Mouse (Mus musculus) midbrain, embryonic 13.5 days (tissue): ENCODE measurements around the gene 2510039O18Rik. TPM values are rescaled to one million over a fixed set of nuclear protein-coding genes. Genes with fewer than 3 reads are reported as not detected.
A peak's percentile ranks its signal among the peaks of the same experiment; 100 is the strongest.

Source experiments
- ATAC-seq: fragments of 200-750 bp; cut with Nextera tagmentation; 2 replicates; pipeline ENCODE4 v1.8.0; 2017; ENCODE audit warnings: mild to moderate bottlenecking, moderate TSS enrichment, moderate library complexity
- H3K27ac ChIP-seq: fragments of 300-500 bp; sonication (generic); 2 replicates; pipeline ENCODE4 v1.5.1; 2015; ENCODE audit warnings: inconsistent platforms, mild to moderate bottlenecking, moderate library complexity
- H3K27me3 ChIP-seq: fragments of 300-500 bp; sonication (generic); 2 replicates; pipeline ENCODE4 v1.6.1; 2015; ENCODE audit warnings: mild to moderate bottlenecking, inconsistent platforms
- H3K36me3 ChIP-seq: fragments of 300-500 bp; sonication (generic); 2 replicates; pipeline ENCODE4 v1.6.1; 2015; ENCODE audit warnings: mild to moderate bottlenecking, inconsistent platforms
- H3K4me1 ChIP-seq: fragments of 300-500 bp; sonication (generic); replicated peaks from 2 replicates; pipeline ENCODE4 v1.6.1; 2015; ENCODE audit warnings: inconsistent platforms
- H3K4me2 ChIP-seq: fragments of 300-500 bp; sonication (generic); replicated peaks from 2 replicates; pipeline ENCODE4 v1.6.1; 2015; ENCODE audit warnings: moderate library complexity, mild to moderate bottlenecking, inconsistent platforms
- H3K4me3 ChIP-seq: fragments of 300-500 bp; sonication (generic); replicated peaks from 2 replicates; pipeline ENCODE4 v1.5.1; 2015; ENCODE audit warnings: mild to moderate bottlenecking, inconsistent platforms
- H3K9ac ChIP-seq: fragments of 300-500 bp; sonication (generic); replicated peaks from 2 replicates; pipeline ENCODE4 v1.6.1; 2015; ENCODE audit warnings: mild to moderate bottlenecking, inconsistent platforms
- H3K9me3 ChIP-seq: fragments of 300-500 bp; sonication (generic); 2 replicates; pipeline ENCODE4 v1.6.1; 2016; ENCODE audit warnings: mild to moderate bottlenecking, inconsistent platforms
- WGBS: fragments of 180-500 bp; shearing (Covaris S2); methylation state at CpG from one replicate; pipeline ENCODE4 v1.1.7; 2015; 5-methylcytosine and 5-hydroxymethylcytosine counted together
- polyA plus RNA-seq: library from polyadenylated mRNA; unstranded; fragments of >200 nt; fragmentation: Nextera tagmentation; extraction: Ambion mirVana; gene quantifications from 2 replicates; pipeline ENCODE4 v1.2.1, GENCODE M21; 2015

2510039O18Rik gene
- polyA plus RNA-seq, 1 experiment from 2014 or later: 13.6 TPM

DNA sequence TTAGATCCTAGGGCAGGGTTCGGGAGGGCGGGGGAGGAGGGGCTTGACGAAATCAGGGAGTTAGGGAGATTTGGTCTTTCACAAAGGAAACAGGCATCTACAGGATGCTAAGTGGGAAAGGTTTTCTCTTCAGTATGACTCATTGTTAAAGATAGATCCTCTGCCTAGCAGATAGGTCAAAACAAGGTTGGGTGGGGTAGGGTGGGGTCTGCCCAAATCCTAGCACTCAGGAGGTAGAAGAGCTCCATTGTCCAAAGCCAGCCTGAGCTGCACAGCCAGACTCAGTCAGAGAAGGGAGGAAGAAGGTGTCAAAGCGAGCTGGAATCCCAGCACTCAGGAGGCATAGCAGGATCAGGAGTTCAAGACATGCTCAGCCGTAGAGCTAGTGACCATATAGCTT is 3.2 kb upstream of the 2510039O18Rik start:
- ATAC-seq: no peak
- WGBS: 52% methylated on average over 5 of the region's 5 CpGs
- Histone ChIP-seq H3K9me3 (no peaks in the 10 kb centered on the region), H3K36me3 (no peaks in the 10 kb centered on the region), H3K27ac (no peak overlapping the region), H3K9ac (no peak overlapping the region), H3K4me3 (no peak overlapping the region), H3K4me1 (peaks cover 27% of the 10 kb centered on the region), H3K27me3 (peaks cover 11% of the 10 kb centered on the region), H3K4me2 (no peak overlapping the region)

DNA sequence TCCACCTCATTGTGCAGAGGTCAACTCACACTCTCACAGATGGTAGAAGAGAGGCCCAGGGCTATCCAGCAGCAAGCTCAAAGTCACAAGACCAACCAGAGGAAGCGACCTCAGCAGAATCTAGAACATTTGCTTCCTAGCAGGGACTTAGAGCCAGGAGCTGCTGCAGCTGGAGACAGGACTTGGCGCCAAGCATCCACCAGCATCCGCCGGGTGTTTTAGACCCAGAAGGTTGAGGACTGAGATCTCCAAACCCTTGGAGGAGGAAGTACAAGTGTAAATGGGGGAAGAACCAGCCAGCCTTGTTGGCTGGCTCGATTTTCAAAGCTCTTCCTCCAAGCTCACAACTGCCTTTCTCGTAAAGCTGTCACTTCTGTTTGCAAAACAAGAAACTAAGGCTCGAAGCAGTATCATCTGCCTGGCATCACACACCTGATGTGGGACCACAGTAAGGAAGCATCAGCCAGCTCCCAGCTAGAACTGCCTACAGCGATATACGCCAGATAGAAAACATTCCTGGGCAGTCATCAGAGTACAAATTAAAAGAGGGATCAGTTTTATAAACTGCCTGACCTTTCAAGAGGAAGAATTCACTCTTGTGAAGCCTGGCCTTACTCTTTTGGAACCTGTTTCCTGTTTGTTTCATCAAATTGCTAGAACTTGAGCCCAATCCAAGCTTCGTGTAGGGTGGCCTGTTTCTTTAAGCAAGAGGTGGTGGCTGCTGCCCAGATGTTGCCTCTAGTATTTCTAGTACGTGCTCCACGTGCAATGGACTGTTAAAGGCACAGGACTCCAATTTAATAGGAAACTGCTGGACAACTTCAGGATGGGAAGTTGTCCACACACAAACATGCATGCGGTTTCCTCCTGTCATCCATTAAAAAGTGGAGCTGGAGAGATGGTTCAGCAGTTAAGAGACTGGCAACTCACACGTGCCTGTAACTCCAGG is 2.3 kb upstream of the 2510039O18Rik start:
- Histone ChIP-seq H3K9ac (no peak overlapping the region), H3K27me3 (peaks cover 11% of the 10 kb centered on the region), H3K9me3 (no peaks in the 10 kb centered on the region), H3K4me2 (no peak overlapping the region), H3K27ac (no peak overlapping the region), H3K4me1 (peaks cover 36% of the 10 kb centered on the region), H3K4me3 (no peak overlapping the region), H3K36me3 (0 out of 2 replicates have a peak, but pooled peaks cover 5% of the 10 kb centered on the region)
- 81% methylated on average over 14 of the region's 14 CpGs for WGBS
- ATAC-seq: no peak

DNA sequence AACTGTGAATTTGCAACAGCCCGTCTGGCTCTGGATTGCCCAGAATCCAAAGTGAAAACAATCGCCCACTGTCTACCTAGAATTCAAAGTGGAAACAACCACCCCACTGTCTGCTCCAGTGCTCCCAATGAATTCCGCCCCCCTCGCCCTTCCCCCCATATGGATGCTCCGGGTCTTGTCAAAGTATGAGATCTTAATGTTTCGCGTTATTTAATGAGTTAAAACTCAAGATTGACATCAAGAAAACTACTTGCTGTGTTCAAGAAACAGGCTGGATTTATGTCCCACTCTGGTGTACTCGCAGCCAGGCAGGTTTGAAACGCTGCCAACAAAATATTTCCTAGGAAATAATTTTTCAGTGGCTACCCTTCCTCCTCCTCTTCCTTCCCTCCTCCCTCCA is 584 bp upstream of the 2510039O18Rik start:
- Histone ChIP-seq H3K4me2 (peak overlapping the region; percentile 100), H3K4me3 (no peak overlapping the region), H3K4me1 (peaks cover 39% of the 10 kb centered on the region), H3K27me3 (peaks cover 11% of the 10 kb centered on the region), H3K27ac (peak overlapping the region; percentile 53; the same call in 1 of the 2 replicates), H3K9ac (no peak overlapping the region), H3K36me3 (peaks cover 19% of the 10 kb centered on the region), H3K9me3 (no peaks in the 10 kb centered on the region)
- ATAC-seq: no peak
- WGBS: 50% methylated on average over 9 of the region's 9 CpGs

DNA sequence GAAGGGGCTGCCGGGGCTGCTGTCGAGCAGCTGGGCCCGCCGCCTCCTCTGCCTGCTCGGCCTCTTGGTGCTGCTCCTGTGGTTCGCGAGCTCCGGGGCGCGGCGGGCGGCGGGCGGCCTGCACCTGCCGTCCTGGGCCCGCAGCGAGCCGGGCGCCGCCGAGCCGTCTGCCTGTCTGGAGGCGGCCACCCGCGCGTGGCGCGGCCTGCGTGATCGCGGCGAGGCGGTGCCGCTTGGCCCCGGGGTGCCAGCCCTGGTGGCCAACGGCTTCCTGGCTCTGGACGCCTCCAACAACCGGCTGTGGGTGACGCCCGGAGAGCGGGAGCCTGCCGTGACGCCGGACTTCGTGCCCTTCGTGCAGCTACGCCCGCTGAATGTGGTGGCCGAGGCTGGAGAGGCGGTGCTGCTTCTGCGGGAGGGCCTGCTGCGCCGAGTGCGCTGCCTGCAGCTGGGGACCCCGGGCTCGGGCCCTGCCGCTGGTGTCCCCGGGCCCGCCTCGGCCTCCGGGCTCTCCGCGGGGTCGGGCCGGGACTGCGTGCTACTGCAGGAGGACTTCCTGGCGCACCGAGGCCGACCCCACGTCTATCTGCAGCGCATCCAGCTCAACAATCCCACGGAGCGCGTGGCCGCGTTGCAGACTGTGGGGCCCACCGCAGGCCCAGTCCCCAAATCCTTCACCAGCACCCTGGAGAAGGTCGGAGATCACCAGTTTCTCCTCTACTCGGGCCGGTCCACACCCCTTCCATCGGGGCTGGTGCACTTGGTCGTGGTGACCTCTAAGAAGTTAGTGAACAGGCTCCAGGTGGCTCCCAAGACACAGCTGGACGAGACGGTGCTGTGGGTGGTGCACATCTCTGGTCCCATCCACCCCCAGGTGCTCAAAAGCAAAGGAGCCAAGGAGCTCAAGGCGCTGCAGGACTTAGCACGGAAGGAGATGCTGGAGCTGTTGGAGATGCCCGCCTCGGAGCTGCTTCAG is 638 bp downstream of the 2510039O18Rik start:
- WGBS: 8% methylated on average over 85 of the region's 88 CpGs

DNA sequence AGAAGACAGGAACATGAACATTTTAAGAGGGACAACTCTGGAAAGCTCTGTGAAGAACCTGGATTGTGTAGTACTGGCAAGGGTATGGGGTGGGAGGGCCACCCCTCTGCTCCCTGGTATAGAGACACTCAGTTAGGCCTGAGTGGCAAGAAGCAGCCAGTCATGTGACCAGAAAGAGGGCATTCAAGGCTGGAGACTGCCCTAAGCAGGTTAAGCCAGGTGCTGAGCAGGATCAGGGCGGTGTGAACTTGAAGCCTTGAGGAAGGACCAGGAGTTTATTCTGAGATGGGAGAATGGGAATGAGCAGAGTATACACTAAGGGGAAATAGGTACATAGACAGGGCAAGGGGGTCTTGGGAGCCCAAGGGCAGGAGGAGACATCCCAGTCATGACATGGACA is 2.3 kb downstream of the 2510039O18Rik start:
- Histone ChIP-seq H3K36me3 (peaks cover 47% of the 10 kb centered on the region), H3K9ac (no peak overlapping the region)
- 95% methylated on average over 1 of the region's 1 CpGs for WGBS

More for the DNA sequence above, 638 bp downstream of the 2510039O18Rik start:
- Histone ChIP-seq H3K9me3 (no peaks in the 10 kb centered on the region), H3K27me3 (peaks cover 11% of the 10 kb centered on the region), H3K4me3 (peak overlapping the region; percentile 97), H3K9ac (peak overlapping the region; percentile 94), H3K27ac (peak overlapping the region; percentile 65), H3K36me3 (peaks cover 31% of the 10 kb centered on the region), H3K4me1 (peaks cover 36% of the 10 kb centered on the region), H3K4me2 (peak overlapping the region; percentile 100)
- peak; percentile 66 for ATAC-seq

DNA sequence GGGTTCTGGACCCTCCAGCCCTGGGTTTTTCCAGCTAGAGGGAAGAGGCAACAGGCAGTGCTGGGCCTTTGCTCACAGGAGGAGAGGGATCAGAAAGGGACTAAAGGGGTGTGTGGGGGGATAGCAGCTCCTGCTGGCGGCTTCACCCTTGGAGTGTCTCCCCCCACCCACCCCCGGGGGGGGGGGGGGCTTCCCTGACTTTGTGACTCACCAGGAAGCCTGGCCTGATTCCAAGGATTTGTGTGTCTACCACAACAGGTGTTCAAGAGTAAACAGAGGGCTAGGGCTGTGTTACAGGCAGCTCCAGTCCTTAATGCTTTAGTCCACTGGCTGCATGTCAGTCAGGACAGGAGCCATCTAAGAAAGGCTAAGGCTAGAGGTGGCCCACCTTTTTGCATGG is 6.8 kb downstream of the 2510039O18Rik start:
- 68% methylated on average over 2 of the region's 2 CpGs for WGBS

More for the DNA sequence above, 2.3 kb downstream of the 2510039O18Rik start:
- H3K9me3 ChIP-seq: no peaks in the 10 kb centered on the region
- no peaks in the 10 kb centered on the region for H3K27me3 ChIP-seq
- no peak for ATAC-seq
- H3K4me1 ChIP-seq: peaks cover 33% of the 10 kb centered on the region
- no peak overlapping the region for H3K27ac ChIP-seq
- peak overlapping the region; percentile 100 for H3K4me2 ChIP-seq
- no peak overlapping the region for H3K4me3 ChIP-seq

DNA sequence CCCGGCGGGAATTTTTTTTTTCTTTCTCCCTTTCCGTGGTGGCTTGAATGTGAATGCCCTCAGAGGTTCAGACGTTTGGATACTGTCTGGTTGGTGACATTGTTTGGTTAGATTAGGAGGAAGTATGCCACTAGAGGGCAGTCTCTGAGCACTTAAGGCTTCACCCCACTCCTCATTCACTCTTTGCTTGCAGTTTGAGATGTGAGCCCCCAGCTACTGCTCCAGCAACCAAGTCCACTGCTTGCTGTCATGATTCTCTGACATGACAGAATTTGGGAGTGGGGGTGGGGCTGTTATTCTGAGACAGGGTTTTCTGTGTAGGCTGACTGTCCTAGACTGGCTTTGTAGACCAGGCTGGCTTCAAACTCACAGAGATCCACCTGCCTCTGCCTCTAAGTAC is 12.9 kb downstream of the 2510039O18Rik start:
- Histone ChIP-seq H3K4me2 (no peak overlapping the region), H3K4me3 (no peak overlapping the region), H3K4me1 (no peaks in the 10 kb centered on the region), H3K27ac (no peak overlapping the region), H3K9me3 (no peaks in the 10 kb centered on the region), H3K36me3 (peaks cover 3% of the 10 kb centered on the region), H3K9ac (no peak overlapping the region), H3K27me3 (no peaks in the 10 kb centered on the region)
- ATAC-seq: peak; percentile 55; the same call in 1 of the 2 replicates
- WGBS: 13% methylated on average over 4 of the region's 4 CpGs

More for the DNA sequence above, 6.8 kb downstream of the 2510039O18Rik start:
- Histone ChIP-seq H3K27me3 (no peaks in the 10 kb centered on the region), H3K4me2 (no peak overlapping the region), H3K9ac (no peak overlapping the region), H3K27ac (no peak overlapping the region), H3K36me3 (peaks cover 50% of the 10 kb centered on the region), H3K4me1 (peaks cover 16% of the 10 kb centered on the region), H3K9me3 (no peaks in the 10 kb centered on the region), H3K4me3 (no peak overlapping the region)
- no peak for ATAC-seq

DNA sequence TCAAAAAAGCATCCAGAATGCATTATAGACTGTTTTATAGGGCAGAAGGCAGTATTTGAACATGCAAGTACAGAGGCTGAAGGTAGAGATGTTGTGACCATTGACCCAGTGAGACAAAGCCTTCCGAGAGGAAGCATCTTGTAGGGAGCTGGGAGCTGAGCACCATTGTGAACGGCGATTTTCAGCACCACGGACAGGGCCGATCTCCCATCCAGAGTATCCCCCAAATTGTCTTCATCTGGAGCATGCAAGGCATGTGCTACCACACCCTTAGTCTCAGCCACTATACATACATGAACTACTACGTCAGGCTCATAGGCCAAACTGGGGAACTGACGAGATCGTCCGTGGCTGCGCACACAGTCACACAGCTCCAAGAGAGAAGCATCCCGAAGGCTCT is 16.4 kb downstream of the 2510039O18Rik start:
- 48% methylated on average over 11 of the region's 11 CpGs for WGBS
- Histone ChIP-seq H3K9ac (no peak overlapping the region), H3K27ac (no peak overlapping the region), H3K4me2 (no peak overlapping the region), H3K9me3 (no peaks in the 10 kb centered on the region), H3K4me3 (no peak overlapping the region), H3K36me3 (no peaks in the 10 kb centered on the region), H3K27me3 (no peaks in the 10 kb centered on the region), H3K4me1 (no peaks in the 10 kb centered on the region)
- no peak for ATAC-seq

DNA sequence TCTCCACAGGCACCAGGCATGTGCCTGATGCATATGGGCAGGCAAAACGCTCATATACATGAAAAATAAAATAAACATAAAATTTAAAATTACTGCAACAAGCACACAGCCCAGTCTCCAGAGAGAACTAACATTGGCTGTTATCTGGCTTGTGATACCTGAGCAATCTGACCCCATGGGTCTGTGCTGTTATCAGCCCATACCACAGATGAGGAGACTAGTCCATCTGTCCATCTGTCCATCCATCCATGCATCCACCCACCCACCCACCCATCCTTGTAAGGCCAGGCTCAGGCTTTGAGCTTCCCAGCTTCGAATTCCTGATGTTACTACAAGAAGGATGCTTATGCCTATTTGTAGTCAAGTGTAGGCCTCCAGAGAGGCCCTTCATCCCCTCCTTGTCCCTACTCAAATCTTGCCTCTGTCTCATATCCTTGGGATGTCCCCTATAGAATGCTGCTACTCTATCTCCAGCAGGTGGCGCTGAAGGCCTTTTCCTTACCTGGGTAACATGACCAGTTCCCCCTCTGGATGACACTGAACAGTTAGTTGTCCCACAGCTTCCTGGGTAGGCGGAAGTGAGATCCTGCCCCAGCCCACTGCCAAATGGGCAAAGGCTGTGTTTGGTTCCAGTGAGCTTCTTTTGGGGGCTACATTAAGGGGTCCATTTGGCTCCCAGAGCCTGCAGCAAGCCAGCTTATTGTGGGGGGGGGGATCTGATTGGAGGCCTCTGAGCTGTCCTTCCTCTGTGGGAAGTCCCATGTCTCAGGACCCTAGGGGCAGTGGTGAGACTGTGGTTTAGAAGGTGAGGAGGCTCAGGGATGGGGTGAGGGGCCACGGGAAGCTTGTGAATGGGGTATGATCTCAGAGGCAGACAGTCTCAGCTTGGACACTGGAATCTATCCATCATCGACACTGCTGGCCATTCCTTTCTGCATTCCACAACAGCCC is 19.5 kb downstream of the 2510039O18Rik start:
- ATAC-seq: peak; percentile 90
- Histone ChIP-seq H3K4me3 (no peak overlapping the region), H3K9me3 (no peaks in the 10 kb centered on the region), H3K27me3 (no peaks in the 10 kb centered on the region), H3K9ac (no peak overlapping the region), H3K36me3 (no peaks in the 10 kb centered on the region), H3K4me2 (no peak overlapping the region), H3K27ac (no peak overlapping the region), H3K4me1 (no peaks in the 10 kb centered on the region)
- WGBS: 47% methylated on average over 6 of the region's 6 CpGs

DNA sequence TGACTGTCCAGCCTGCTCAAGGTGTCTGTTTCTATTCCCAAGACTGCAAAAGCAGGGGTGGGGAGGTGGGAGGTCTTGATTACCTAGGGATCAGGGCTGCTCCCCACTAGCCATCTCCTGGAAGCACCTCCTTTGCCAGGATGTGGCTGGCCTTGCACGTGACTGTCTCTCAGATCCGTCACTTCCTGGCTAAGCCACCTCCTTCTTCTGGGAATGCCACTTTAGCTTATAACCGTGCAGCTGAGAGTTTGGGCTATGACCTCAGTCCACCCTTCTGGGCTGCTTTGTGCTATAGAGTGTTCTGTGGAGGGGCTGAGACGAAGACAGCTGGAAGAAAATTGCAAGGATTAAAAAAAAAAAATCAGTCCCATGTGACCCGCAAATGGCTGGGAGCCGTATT is 22.1 kb downstream of the 2510039O18Rik start:
- 0 out of 2 replicates have a peak, but pooled peaks have one; percentile 9 for ATAC-seq
- H3K9ac ChIP-seq: no peak overlapping the region
- H3K4me3 ChIP-seq: no peak overlapping the region
- H3K4me1 ChIP-seq: no peaks in the 10 kb centered on the region
- whole genome bisulfite sequencing: 55% methylated on average over 6 of the region's 6 CpGs
- H3K27ac ChIP-seq: no peak overlapping the region
- H3K9me3 ChIP-seq: no peaks in the 10 kb centered on the region
- no peaks in the 10 kb centered on the region for H3K27me3 ChIP-seq
- H3K36me3 ChIP-seq: no peaks in the 10 kb centered on the region
- H3K4me2 ChIP-seq: no peak overlapping the region

DNA sequence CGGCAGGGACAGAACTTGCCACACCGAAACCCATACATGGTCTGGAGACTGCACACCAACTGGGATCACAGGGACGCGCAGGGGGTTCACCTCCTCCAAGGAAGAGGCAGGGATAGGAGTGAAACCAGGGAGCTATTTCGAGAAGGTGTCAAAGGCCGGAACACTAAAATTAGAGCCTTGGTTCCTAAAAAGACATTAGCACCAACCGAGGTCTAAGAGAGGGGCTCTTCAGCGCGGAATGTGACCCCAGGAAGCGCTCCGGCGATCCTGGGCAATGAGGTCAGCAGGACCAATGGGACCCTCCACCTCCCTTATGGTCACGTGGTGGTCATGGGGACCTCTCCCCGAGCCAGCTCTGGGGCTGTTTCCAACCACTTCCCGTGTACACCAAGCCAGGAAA is 22.9 kb downstream of the 2510039O18Rik start:
- 88% methylated on average over 15 of the region's 15 CpGs for WGBS
- Histone ChIP-seq H3K27ac (no peak overlapping the region), H3K36me3 (no peaks in the 10 kb centered on the region), H3K9ac (no peak overlapping the region), H3K4me3 (no peak overlapping the region), H3K4me1 (no peaks in the 10 kb centered on the region), H3K9me3 (no peaks in the 10 kb centered on the region), H3K4me2 (no peak overlapping the region), H3K27me3 (no peaks in the 10 kb centered on the region)
- no peak for ATAC-seq
